Comparison of ENCODE assay signal across 9 mouse cellular contexts in the genomic region with DNA sequence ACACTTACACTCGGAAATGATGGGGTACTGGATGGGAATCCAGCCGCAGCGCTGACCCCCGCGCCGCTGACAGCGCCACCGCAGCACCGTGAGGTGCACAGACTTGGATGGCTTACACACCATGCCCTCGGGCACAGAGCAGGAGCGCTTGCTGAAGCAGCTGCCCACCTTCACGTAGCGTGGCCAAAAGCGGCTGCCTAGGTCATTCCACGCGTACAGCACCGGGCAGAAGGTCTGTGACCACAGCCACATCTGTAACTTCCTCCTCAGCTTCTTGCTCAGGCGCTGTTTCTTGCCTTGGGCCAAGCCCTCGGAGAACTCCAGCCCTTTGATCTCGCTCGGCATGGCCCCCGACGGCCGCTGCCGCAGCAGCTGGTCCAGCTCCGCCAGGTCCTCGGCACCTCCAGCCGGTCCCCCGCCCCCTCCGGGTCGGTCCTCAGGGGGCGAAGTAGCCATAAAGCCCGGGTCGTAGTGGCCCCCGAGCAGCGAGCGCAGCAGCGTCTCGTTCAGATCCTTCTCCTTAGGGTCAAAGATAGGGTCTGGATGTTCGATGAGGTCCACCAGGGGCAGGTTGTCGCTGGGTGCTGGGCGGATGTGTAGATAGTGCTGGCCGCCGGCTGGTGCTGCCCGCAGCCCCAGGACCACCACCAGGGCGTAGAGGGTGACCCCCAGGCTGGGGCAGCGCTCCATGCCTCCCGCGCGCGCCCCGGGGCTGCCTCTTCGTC. TPM values are rescaled to one million over a fixed set of nuclear protein-coding genes. Genes with fewer than 3 reads are reported as not detected.
A peak's percentile ranks its signal among the peaks of the same experiment; 100 is the strongest.
DNase-seq lines count a peak whose midpoint lies in the region; ATAC-seq and TF ChIP-seq lines count a peak whose summit lies in the region.
"Had no signal": no experiment of that assay in that cellular context is flagged by ENCODE, and none has a peak within 500 bp of the region (broad histone marks: within the 10 kb centered on the region; RNA-seq: fewer than 3 reads in every experiment).

No protein-coding gene starts in this region.

- no peaks in the 10 kb centered on the region for H3K36me3 ChIP-seq in testis, adult 2 months (ENCODE audit: control insufficient read depth, insufficient read depth, low read length)
- no peaks in the 10 kb centered on the region for H3K36me3 ChIP-seq in heart, embryonic 16.5 days (ENCODE audit: control insufficient read depth, insufficient read depth)
- H3K36me3 ChIP-seq in midbrain, postnatal 0 days (ENCODE audit: insufficient read depth, low read length), result no peaks in the 10 kb centered on the region

- peak overlapping the region; percentile 91 for H3K4me2 ChIP-seq in heart, embryonic 16.5 days (ENCODE audit: low read depth, low read length)
- H3K4me2 ChIP-seq in midbrain, postnatal 0 days (ENCODE audit: low read depth, low read length, poor library complexity, severe bottlenecking), result peak overlapping the region; percentile 69

- TF ChIP-seq POLR2A in testis, adult 2 months (IDR thresholded peaks at IDR 0.05; ENCODE audit: control insufficient read depth, low read depth, low read length), result no peak

- H3K27me3 ChIP-seq in testis, adult 2 months (ENCODE audit: control insufficient read depth, insufficient read depth, low read length), result no peaks in the 10 kb centered on the region; the same call in 1 of the 2 replicates
- peaks cover 15% of the 10 kb centered on the region for H3K27me3 ChIP-seq in heart, embryonic 16.5 days (ENCODE audit: control insufficient read depth, insufficient read depth, low read length)
- no peaks in the 10 kb centered on the region for H3K27me3 ChIP-seq in midbrain, postnatal 0 days (ENCODE audit: insufficient read depth, low read length)
- H3K27me3 ChIP-seq: CH12.LX had no signal

- no peak for TF ChIP-seq CTCF in testis, adult 2 months (IDR thresholded peaks at IDR 0.05; ENCODE audit: control insufficient read depth, insufficient read depth, insufficient replicate concordance, low read depth, low read length)
- TF ChIP-seq CTCF in midbrain, postnatal 0 days (IDR thresholded peaks at IDR 0.05), result no peak

- H3K9me3 ChIP-seq in heart, embryonic 16.5 days (replicated peaks; ENCODE audit: control insufficient read depth, low read length), result no peaks in the 10 kb centered on the region
- no peaks in the 10 kb centered on the region for H3K9me3 ChIP-seq in midbrain, postnatal 0 days (ENCODE audit: low read length)

- peak; percentile 4 for DNase-seq in cerebellum, adult 11-12 months
- no peak for DNase-seq in cerebellum, adult 9-10 months
- DNase-seq in testis, postnatal 14 days (ENCODE audit: low spot score), result no peak
- peak; percentile 5 to 7 for DNase-seq in left cerebral cortex, postnatal 14 days (ENCODE audit: low spot score in 2 of 2)
- no peak for DNase-seq in midbrain, postnatal 0 days (ENCODE audit: low spot score)
- peak; percentile 19 for DNase-seq in thymus, postnatal 14 days

- peak overlapping the region; percentile 26 for H3K4me3 ChIP-seq in testis, adult 2 months (ENCODE audit: control insufficient read depth, low read depth, low read length)
- peak overlapping the region; percentile 71 for H3K4me3 ChIP-seq in heart, embryonic 16.5 days (ENCODE audit: low read length)
- H3K4me3 ChIP-seq in midbrain, postnatal 0 days (ENCODE audit: low read depth, low read length), result peak overlapping the region; percentile 75

- no peak for ATAC-seq in heart, embryonic 16.5 days (replicated peaks; ENCODE audit: extremely low read depth, insufficient read depth, low FRiP score)
- ATAC-seq in midbrain, postnatal 0 days (ENCODE audit: low FRiP score), result no peak

- peak overlapping the region; percentile 71 for H3K9ac ChIP-seq in heart, embryonic 16.5 days (ENCODE audit: low read length)
- H3K9ac ChIP-seq in midbrain, postnatal 0 days (replicated peaks; ENCODE audit: low read length, poor library complexity, severe bottlenecking), result peak overlapping the region; percentile 70

- peaks cover 23% of the 10 kb centered on the region for H3K4me1 ChIP-seq in testis, adult 2 months (ENCODE audit: control insufficient read depth, insufficient read depth, low read length)
- peaks cover 18% of the 10 kb centered on the region for H3K4me1 ChIP-seq in heart, embryonic 16.5 days (ENCODE audit: control insufficient read depth, insufficient read depth, low read length)
- peaks cover 6% of the 10 kb centered on the region; the same call in 1 of the 2 replicates for H3K4me1 ChIP-seq in midbrain, postnatal 0 days (ENCODE audit: insufficient read depth, low read length)

- under 1% methylated on average over 53 of the region's 53 CpGs for WGBS in heart, embryonic 16.5 days
- under 1% methylated on average over 52 of the region's 53 CpGs for WGBS in midbrain, postnatal 0 days

- intact Hi-C loops in left cerebral cortex, postnatal 14 days (cut with DNase I), result loop anchor here (1.0 to 10.0 kb wide), 5 partner anchors 59 to 623 kb away; no protein-coding TSS in a partner anchor

- no peak overlapping the region for H3K27ac ChIP-seq in testis, adult 2 months (ENCODE audit: control insufficient read depth, insufficient read depth, low read depth, low read length)
- peak overlapping the region; percentile 5 for H3K27ac ChIP-seq in heart, embryonic 16.5 days (ENCODE audit: low read length)
- peak overlapping the region; percentile 77 for H3K27ac ChIP-seq in midbrain, postnatal 0 days (ENCODE audit: low read depth, low read length)

RNA-seq across cellular contexts. Expression of gene Nog, which starts 0.6 kb away (rescaled TPM):
- 0.11 TPM in 1 of 2 replicates, not detected in the other for polyA plus RNA-seq in testis, adult 2 months (2012; rRNA removed)
- polyA plus RNA-seq in heart, embryonic 16.5 days (2015; fragmentation: Nextera tagmentation; extraction: Ambion mirVana), result 0.32 and 0.39 TPM in 2 replicates
- total RNA-seq in left cerebral cortex, postnatal 14 days (2021), result 10 to 100 TPM; 15.6 to 17.1 TPM
- total RNA-seq in midbrain, postnatal 0 days (2014; rRNA removed), result 16.5 and 22.7 TPM in 2 replicates
- 5.8 and 6.6 TPM in 2 replicates for polyA plus RNA-seq in midbrain, postnatal 0 days (2015; fragmentation: Nextera tagmentation; extraction: Ambion mirVana)
- total RNA-seq: CH12.LX had no signal

Comparison
In these comparisons a context has a peak if more than half of its experiments do, and no peak if none do; other contexts are left out.
1. DNase-seq: peak in cerebellum, adult 11-12 months (single experiment), left cerebral cortex, postnatal 14 days (2 of 2) and thymus, postnatal 14 days (single experiment); none in cerebellum, adult 9-10 months (single experiment), testis, postnatal 14 days (single experiment) and midbrain, postnatal 0 days (single experiment).
2. Peak in every context shown above with its lines, with median percentiles within 50 percentile points of each other: H3K4me3 ChIP-seq.